Mouse (Mus musculus) neural tube, embryonic 14.5 days (tissue): ENCODE data around the gene Kcnip1. TPM values are rescaled to one million over a fixed set of nuclear protein-coding genes. Genes with fewer than 3 reads are reported as not detected.
A peak's percentile ranks its signal among the peaks of the same experiment; 100 is the strongest.

Experiments used
- ATAC-seq: fragments of 200-750 bp; cut with Nextera tagmentation; 2 replicates; pipeline ENCODE4 v1.8.0; 2017; ENCODE audit warnings: low read depth, mild to moderate bottlenecking, moderate TSS enrichment, moderate library complexity
- H3K27ac ChIP-seq: fragments of 300-500 bp; sonication (generic); 2 replicates; pipeline ENCODE4 v1.5.1; 2014; ENCODE audit warnings: low read depth, mild to moderate bottlenecking, control low read depth, low read length, moderate library complexity, mixed read lengths
- H3K27me3 ChIP-seq: fragments of 300-500 bp; sonication (generic); 2 replicates; pipeline ENCODE4 v1.6.1; 2014; ENCODE audit warnings: low read length; ENCODE audit not compliant: control insufficient read depth, insufficient read depth
- H3K36me3 ChIP-seq: fragments of 300-500 bp; sonication (generic); 2 replicates; pipeline ENCODE4 v1.6.1; 2014; ENCODE audit warnings: low read length, mixed read lengths; ENCODE audit not compliant: control insufficient read depth, insufficient read depth
- H3K4me1 ChIP-seq: fragments of 300-500 bp; sonication (generic); 2 replicates; pipeline ENCODE4 v1.6.1; 2014; ENCODE audit warnings: low read length; ENCODE audit not compliant: control insufficient read depth, insufficient read depth
- H3K4me2 ChIP-seq: fragments of 300-500 bp; sonication (generic); 2 replicates; pipeline ENCODE4 v1.6.1; 2014; ENCODE audit warnings: mild to moderate bottlenecking, low read depth, low read length, control low read depth
- H3K4me3 ChIP-seq: fragments of 300-500 bp; sonication (generic); 2 replicates; pipeline ENCODE4 v1.5.1; 2014; ENCODE audit warnings: low read depth, low read length, control low read depth, mixed read lengths
- H3K9ac ChIP-seq: fragments of 300-500 bp; sonication (generic); replicated peaks from 2 replicates; pipeline ENCODE4 v1.6.1; 2014; ENCODE audit warnings: low read depth, mild to moderate bottlenecking, control low read depth, low read length, mixed read lengths
- H3K9me3 ChIP-seq: fragments of 300-500 bp; sonication (generic); 2 replicates; pipeline ENCODE4 v1.6.1; 2016; ENCODE audit warnings: low read length; ENCODE audit not compliant: control insufficient read depth
- WGBS: fragments of 180-500 bp; shearing (Covaris S2); extraction: QIAGEN DNeasy Blood & Tissue Kit; methylation state at CpG from one replicate; pipeline ENCODE4 v1.1.7; 2014; 5-methylcytosine and 5-hydroxymethylcytosine counted together
- polyA plus RNA-seq: library from polyadenylated mRNA; unstranded; fragments of >200 nt; fragmentation: Nextera tagmentation; extraction: Ambion mirVana; gene quantifications from 2 replicates; pipeline ENCODE4 v1.2.1, GENCODE M21; 2014

Gene Kcnip1
- polyA plus RNA-seq, 1 experiment from 2014 or later = 138 TPM

DNA sequence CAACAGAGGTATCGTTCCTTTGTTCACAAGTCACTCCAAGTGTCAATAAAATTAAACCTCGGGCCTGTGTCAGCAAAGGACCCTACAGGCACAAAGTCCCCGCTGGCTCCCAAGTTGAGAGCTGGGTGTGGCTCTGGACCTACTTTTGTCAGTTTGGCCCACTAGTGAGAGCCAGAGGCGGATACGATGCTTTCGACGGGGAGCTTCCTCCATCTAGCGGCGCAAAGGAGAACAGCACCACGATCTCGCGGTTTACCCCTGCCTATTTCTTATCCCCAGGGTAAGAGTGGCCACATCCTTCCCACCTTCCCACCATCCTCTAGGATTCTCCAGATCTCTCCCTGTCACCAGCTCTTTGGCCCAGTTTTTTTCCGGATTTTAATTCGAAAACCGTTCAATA, 378.7 kb downstream of the Kcnip1 start:
- Histone ChIP-seq H3K4me3 (no peak overlapping the region), H3K9ac (no peak overlapping the region), H3K27me3 (no peaks in the 10 kb centered on the region), H3K27ac (no peak overlapping the region), H3K4me2 (no peak overlapping the region), H3K36me3 (no peaks in the 10 kb centered on the region), H3K4me1 (no peaks in the 10 kb centered on the region), H3K9me3 (no peaks in the 10 kb centered on the region)
- WGBS = 7% methylated on average over 15 of the region's 15 CpGs
- ATAC-seq = peak; percentile 66

DNA sequence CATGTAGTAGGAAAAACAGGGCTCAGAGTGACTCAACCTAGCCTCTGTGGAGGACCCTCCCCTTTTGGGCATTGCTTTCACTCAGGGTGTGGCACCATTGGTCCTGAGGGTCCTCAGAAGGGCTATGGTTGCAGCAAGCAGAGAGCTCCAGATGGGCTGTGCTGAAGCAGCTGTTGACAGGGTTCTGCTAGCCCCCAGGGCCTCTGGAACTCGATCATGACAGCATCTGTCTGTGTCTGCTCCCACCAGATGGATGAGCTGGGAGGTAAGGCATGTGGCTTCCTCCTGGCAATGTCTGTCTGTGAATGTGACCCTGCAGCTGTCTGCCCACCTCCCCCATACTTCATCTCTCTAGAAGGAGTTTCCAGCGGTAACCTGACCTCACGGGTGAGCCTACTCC, 385.2 kb downstream of the Kcnip1 start:
- Histone ChIP-seq H3K4me3 (no peak overlapping the region), H3K36me3 (no peaks in the 10 kb centered on the region), H3K4me2 (no peak overlapping the region), H3K9ac (no peak overlapping the region), H3K27me3 (no peaks in the 10 kb centered on the region), H3K4me1 (no peaks in the 10 kb centered on the region), H3K9me3 (no peaks in the 10 kb centered on the region), H3K27ac (no peak overlapping the region)
- ATAC-seq = no peak; the same call in 1 of the 2 replicates
- WGBS = 45% methylated on average over 3 of the region's 3 CpGs

DNA sequence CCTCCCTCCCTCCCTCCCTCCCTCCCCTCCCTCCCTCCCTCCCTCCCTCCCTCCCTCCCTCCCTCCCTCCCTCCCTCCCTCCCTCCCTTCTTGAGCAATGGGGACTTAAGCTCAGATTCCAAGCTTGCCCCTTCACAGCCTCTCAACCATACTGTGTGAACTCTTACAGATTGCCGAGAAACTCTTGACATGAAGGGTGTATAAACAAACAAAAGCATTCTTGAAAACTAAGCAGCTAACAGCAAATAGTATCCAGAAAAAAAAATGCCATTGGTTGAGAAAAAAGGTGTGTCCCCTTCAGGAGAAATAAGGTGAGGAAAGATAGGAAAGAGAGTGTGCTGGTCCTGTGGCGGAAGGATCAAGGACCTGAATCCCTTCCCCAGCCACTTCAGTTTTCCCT, 389.8 kb downstream of the Kcnip1 start:
- Histone ChIP-seq H3K36me3 (no peaks in the 10 kb centered on the region), H3K9me3 (no peaks in the 10 kb centered on the region), H3K9ac (no peak overlapping the region), H3K27me3 (no peaks in the 10 kb centered on the region), H3K4me1 (no peaks in the 10 kb centered on the region; the same call in 1 of the 2 replicates), H3K4me2 (no peak overlapping the region), H3K4me3 (no peak overlapping the region), H3K27ac (no peak overlapping the region)
- 68% methylated on average over 2 of the region's 2 CpGs for WGBS
- ATAC-seq = no peak

DNA sequence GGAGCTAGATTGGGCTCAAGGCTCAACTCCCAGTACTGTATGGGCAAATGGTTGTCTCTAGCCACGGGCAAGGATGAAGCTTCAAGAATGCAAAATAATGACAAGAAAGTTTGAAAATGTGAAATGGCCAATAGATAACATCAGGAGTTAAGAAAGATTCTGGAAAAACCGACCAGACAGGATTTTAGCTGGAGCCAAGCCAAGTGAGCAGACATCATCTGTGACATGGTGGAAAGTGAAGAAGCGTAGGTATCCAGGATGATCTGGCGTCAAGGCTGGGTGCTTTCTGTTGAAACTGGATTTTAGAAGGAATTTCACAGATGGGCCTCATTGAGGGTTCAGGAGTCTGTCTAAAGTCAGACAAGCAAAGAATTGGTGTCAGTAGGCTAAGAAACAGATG, 394.0 kb downstream of the Kcnip1 start, which contains the start of gene D130052B06Rik:
D130052B06Rik (plus strand) TSS at position 317 of the 400 bp plus-strand sequence.
- no peak within 1 kb of the TSS for H3K4me2 ChIP-seq
- WGBS = 89% methylated on average over 4 of the region's 4 CpGs
- H3K27ac ChIP-seq = no peak within 1 kb of the TSS
- H3K9ac ChIP-seq = no peak within 1 kb of the TSS
- no peak within 1 kb of the TSS for H3K4me3 ChIP-seq
- no peak for ATAC-seq
- H3K4me1 ChIP-seq = no peaks in the 10 kb centered on the region; the same call in 1 of the 2 replicates
- no peaks in the 10 kb centered on the region for H3K36me3 ChIP-seq
- no peaks in the 10 kb centered on the region for H3K27me3 ChIP-seq
- H3K9me3 ChIP-seq = no peaks in the 10 kb centered on the region

DNA sequence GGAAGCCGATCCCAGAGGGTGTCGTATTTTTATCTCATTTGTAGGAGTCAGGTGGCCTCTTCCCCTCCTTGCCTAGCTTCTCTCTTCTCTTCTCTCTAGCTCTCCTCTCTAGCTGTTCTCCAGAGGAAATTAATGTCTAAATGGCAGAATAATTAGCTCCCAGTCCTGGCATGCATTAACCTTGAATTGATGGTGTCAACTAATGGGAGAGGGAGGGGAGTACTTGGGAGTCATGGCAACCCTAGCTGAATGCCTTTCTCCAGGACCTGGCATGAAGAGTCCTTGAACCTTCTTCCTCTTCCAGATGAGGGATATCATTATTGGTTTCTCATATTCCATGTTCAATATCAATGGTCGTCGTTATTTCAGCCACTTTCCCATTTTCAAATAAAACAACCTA, 396.3 kb downstream of the Kcnip1 start:
- 69% methylated on average over 4 of the region's 4 CpGs for WGBS
- Histone ChIP-seq H3K27ac (no peak overlapping the region), H3K9ac (no peak overlapping the region), H3K4me3 (no peak overlapping the region), H3K36me3 (no peaks in the 10 kb centered on the region), H3K9me3 (no peaks in the 10 kb centered on the region), H3K27me3 (no peaks in the 10 kb centered on the region), H3K4me1 (no peaks in the 10 kb centered on the region; the same call in 1 of the 2 replicates), H3K4me2 (no peak overlapping the region)
- 0 out of 2 replicates have a peak, but pooled peaks have one; percentile 58 for ATAC-seq

DNA sequence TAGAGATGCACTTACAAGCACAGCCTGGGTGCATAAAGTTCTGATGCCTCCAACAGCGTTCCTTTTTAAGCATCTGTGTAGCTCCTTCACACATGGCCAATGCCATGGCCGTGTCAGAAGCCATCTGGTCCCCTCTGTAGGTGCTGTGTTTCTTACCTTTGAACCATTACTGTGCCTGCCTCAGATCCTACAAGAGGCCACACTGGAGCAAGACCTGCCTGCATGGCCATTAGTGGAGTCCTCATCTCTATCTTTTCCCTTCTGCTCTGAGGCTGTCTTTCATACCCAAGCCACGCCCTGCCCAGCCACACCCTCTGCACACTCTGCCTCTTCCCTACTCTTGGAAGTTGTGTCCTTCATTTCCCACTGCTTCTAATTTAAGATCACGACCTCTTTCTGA, 400.1 kb downstream of the Kcnip1 start:
- ATAC-seq = no peak

DNA sequence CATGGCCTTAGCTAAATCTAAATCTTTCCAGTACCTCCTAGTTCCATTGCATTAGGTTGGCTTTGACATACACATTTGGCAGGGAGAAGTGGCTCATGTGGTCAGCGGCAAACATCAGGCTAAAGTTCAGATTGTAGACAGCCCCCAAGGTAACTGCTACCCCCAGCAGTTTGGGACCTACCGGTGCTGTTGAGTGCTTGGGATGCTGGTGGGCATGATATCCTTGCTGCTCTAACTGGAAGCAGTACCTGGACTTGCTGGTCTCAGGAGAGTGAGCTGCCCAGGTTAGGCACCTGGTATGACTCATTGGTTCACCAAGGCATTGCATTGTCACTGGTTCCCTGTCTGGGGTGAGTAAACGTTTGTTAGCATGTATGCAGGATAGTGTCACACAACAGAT, 402.2 kb downstream of the Kcnip1 start:
- WGBS = 94% methylated on average over 3 of the region's 3 CpGs
- Histone ChIP-seq H3K4me2 (no peak overlapping the region), H3K9me3 (no peaks in the 10 kb centered on the region), H3K9ac (no peak overlapping the region), H3K27me3 (no peaks in the 10 kb centered on the region), H3K4me3 (no peak overlapping the region), H3K36me3 (no peaks in the 10 kb centered on the region), H3K27ac (no peak overlapping the region), H3K4me1 (no peaks in the 10 kb centered on the region)
- no peak for ATAC-seq

More for the DNA sequence above, 400.1 kb downstream of the Kcnip1 start:
- 83% methylated on average over 4 of the region's 4 CpGs for WGBS
- H3K27me3 ChIP-seq = no peaks in the 10 kb centered on the region
- no peaks in the 10 kb centered on the region for H3K4me1 ChIP-seq
- no peaks in the 10 kb centered on the region for H3K36me3 ChIP-seq
- no peak overlapping the region for H3K4me3 ChIP-seq
- no peak overlapping the region for H3K27ac ChIP-seq
- H3K4me2 ChIP-seq = no peak overlapping the region
- no peak overlapping the region for H3K9ac ChIP-seq
- no peaks in the 10 kb centered on the region for H3K9me3 ChIP-seq

DNA sequence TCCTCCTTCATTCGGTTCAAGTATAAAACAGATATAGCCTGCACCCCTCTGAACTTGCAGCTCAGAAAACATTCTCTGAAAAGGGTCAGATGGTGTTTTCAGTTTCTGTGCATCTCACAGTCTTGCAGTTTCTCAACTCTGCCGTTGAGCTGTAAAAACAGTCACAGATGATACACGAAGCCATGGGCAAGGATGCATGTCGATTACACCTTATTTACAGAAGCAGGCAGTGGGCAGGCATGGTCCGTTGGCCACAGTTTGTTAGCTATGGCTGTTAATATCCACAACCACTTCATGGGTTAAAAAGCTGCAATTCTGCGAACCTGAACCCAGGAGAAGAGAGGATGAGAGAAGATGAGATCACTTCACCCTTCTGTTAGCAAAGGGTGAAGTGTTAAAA, 406.3 kb downstream of the Kcnip1 start:
- 81% methylated on average over 6 of the region's 6 CpGs for WGBS
- Histone ChIP-seq H3K4me3 (no peak overlapping the region), H3K36me3 (no peaks in the 10 kb centered on the region), H3K9me3 (no peaks in the 10 kb centered on the region), H3K27ac (no peak overlapping the region), H3K27me3 (no peaks in the 10 kb centered on the region), H3K4me1 (no peaks in the 10 kb centered on the region), H3K4me2 (no peak overlapping the region), H3K9ac (no peak overlapping the region)
- no peak for ATAC-seq

DNA sequence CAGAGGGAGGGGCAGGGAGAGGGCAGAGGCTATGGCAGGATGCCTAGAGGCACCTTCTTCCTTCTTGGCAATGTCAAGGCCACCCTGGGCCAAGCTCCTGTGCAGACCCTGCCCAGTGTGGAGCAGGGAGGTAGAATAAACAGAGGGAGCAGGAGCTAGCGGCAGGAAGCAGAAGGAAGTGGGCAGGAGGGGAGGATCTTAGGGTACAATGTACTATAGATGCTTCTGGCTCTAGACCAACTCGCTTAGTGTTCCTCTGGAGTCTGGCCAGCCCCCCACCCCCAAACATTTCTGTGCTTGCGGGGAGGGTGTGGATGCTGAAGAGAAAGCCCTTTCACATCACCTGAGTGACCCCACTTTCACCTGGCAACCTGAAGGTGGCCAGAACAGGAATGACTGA, 413.3 kb downstream of the Kcnip1 start:
- no peak for ATAC-seq
- Histone ChIP-seq H3K9me3 (no peaks in the 10 kb centered on the region), H3K27ac (no peak overlapping the region), H3K9ac (no peak overlapping the region), H3K36me3 (no peaks in the 10 kb centered on the region), H3K4me3 (no peak overlapping the region), H3K27me3 (no peaks in the 10 kb centered on the region), H3K4me1 (no peaks in the 10 kb centered on the region), H3K4me2 (no peak overlapping the region)
- WGBS = 68% methylated on average over 3 of the region's 3 CpGs
